Mouse (Mus musculus): ENCODE measurements around the gene Vmn2r83. TPM values are rescaled to one million over a fixed set of nuclear protein-coding genes. Genes with fewer than 3 reads are reported as not detected.

Gene Vmn2r83
- polyA plus RNA-seq, 1 experiment from 2014 or later = not detected

GRCm38 (mm10) chr10:79540746-79541145 lies 72.2 kb downstream of the Vmn2r83 start:
- Histone ChIP-seq H3K27ac (no peak overlapping the region), H3K4me1 (0 out of 2 replicates have a peak, but pooled peaks cover 10% of the 10 kb centered on the region), H3K36me3 (peaks cover 72% of the 10 kb centered on the region), H3K9me3 (no peaks in the 10 kb centered on the region), H3K4me3 (no peak overlapping the region), H3K27me3 (ENCODE audit: insufficient read depth, poor library complexity, severe bottlenecking) (no peaks in the 10 kb centered on the region)
- DNase-seq (ENCODE audit: low spot score) = peak; percentile 71
- 93% methylated on average over 11 of the region's 11 CpGs for WGBS

- peak; percentile 72 for DNase-seq (ENCODE audit: low spot score)
- no peak overlapping the region for H3K27ac ChIP-seq
- H3K4me3 ChIP-seq = no peak overlapping the region
- 0 out of 2 replicates have a peak, but pooled peaks cover 10% of the 10 kb centered on the region for H3K4me1 ChIP-seq
- WGBS = 95% methylated on average over 15 of the region's 15 CpGs
- peaks cover 80% of the 10 kb centered on the region for H3K36me3 ChIP-seq
- H3K9me3 ChIP-seq = no peaks in the 10 kb centered on the region
- no peaks in the 10 kb centered on the region for H3K27me3 ChIP-seq (ENCODE audit: insufficient read depth, poor library complexity, severe bottlenecking)
Measured at GRCm38 (mm10) chr10:79541522-79541921, 73.0 kb downstream of the Vmn2r83 start.

GRCm38 (mm10) chr10:79542171-79542570 lies 73.6 kb downstream of the Vmn2r83 start:
- Histone ChIP-seq H3K9me3 (no peaks in the 10 kb centered on the region), H3K36me3 (peaks cover 87% of the 10 kb centered on the region)

More at GRCm38 (mm10) chr10:79542171-79542570, 73.6 kb downstream of the Vmn2r83 start:
- Histone ChIP-seq H3K4me1 (0 out of 2 replicates have a peak, but pooled peaks cover 13% of the 10 kb centered on the region), H3K27me3 (ENCODE audit: insufficient read depth, poor library complexity, severe bottlenecking) (no peaks in the 10 kb centered on the region), H3K4me3 (no peak overlapping the region), H3K27ac (no peak overlapping the region)
- 96% methylated on average over 11 of the region's 11 CpGs for WGBS
- DNase-seq (ENCODE audit: low spot score) = peak; percentile 71

Small RNAs within 50 kb of the gene (microRNA-seq; reads per million reads assigned to microRNA genes)
- gene Mir6909 = 1.0 reads per million

Other genes with a start within 250 kb of the Vmn2r83 start
- not detected in 2 replicates for gene Vmn2r81, start 221.0 kb upstream of the Vmn2r83 start, polyA plus RNA-seq (2016; fragmentation: Nextera tagmentation; extraction: Ambion mirVana)
- not detected in 2 replicates for gene Vmn2r82, start 112.2 kb upstream of the Vmn2r83 start, polyA plus RNA-seq (2016; fragmentation: Nextera tagmentation; extraction: Ambion mirVana)
- gene Plpp2, start 65.1 kb downstream of the Vmn2r83 start, polyA plus RNA-seq (2016; fragmentation: Nextera tagmentation; extraction: Ambion mirVana) = 16.8 and 24.1 TPM in 2 replicates
- 46.6 and 53.9 TPM in 2 replicates for gene Mier2, start 86.5 kb downstream of the Vmn2r83 start, polyA plus RNA-seq (2016; fragmentation: Nextera tagmentation; extraction: Ambion mirVana)
- not detected in 2 replicates for gene Theg, start 118.6 kb downstream of the Vmn2r83 start, polyA plus RNA-seq (2016; fragmentation: Nextera tagmentation; extraction: Ambion mirVana)
- gene C2cd4c, start 145.3 kb downstream of the Vmn2r83 start, polyA plus RNA-seq (2016; fragmentation: Nextera tagmentation; extraction: Ambion mirVana) = not detected in 2 replicates
- gene Shc2, start 169.2 kb downstream of the Vmn2r83 start, polyA plus RNA-seq (2016; fragmentation: Nextera tagmentation; extraction: Ambion mirVana) = 2.7 and 6.3 TPM in 2 replicates
- gene Odf3l2, start 177.0 kb downstream of the Vmn2r83 start, polyA plus RNA-seq (2016; fragmentation: Nextera tagmentation; extraction: Ambion mirVana) = not detected in 2 replicates
- gene Madcam1, start 195.8 kb downstream of the Vmn2r83 start, polyA plus RNA-seq (2016; fragmentation: Nextera tagmentation; extraction: Ambion mirVana) = 0.38 and 1.3 TPM in 2 replicates
- 52.3 and 59.4 TPM in 2 replicates for gene Tpgs1, start 200.6 kb downstream of the Vmn2r83 start, polyA plus RNA-seq (2016; fragmentation: Nextera tagmentation; extraction: Ambion mirVana)
- 188 and 215 TPM in 2 replicates for gene Cdc34, start 213.5 kb downstream of the Vmn2r83 start, polyA plus RNA-seq (2016; fragmentation: Nextera tagmentation; extraction: Ambion mirVana)
- gene Gzmm, start 220.3 kb downstream of the Vmn2r83 start, polyA plus RNA-seq (2016; fragmentation: Nextera tagmentation; extraction: Ambion mirVana) = 0.46 and 0.54 TPM in 2 replicates
- 1,251 and 1,319 TPM in 2 replicates for gene Bsg, start 235.8 kb downstream of the Vmn2r83 start, polyA plus RNA-seq (2016; fragmentation: Nextera tagmentation; extraction: Ambion mirVana)
- gene Hcn2, start 247.9 kb downstream of the Vmn2r83 start, polyA plus RNA-seq (2016; fragmentation: Nextera tagmentation; extraction: Ambion mirVana) = not detected in 2 replicates

All from heart, embryonic 10.5 days (tissue).